Mouse (Mus musculus) C2C12 (cell line): Measurements from ENCODE around the gene Gcdh.

Experiments
- CEBPB ChIP-seq: IDR thresholded peaks from one replicate; pipeline ENCODE4 v1.6.1; 2011; ENCODE audit warnings: low read depth, mild to moderate bottlenecking, control low read depth, moderate library complexity
- CTCF ChIP-seq: IDR thresholded peaks from one replicate; pipeline ENCODE4 v1.5.1; 2011; ENCODE audit not compliant: control insufficient read depth, insufficient read depth, insufficient read length
- USF1 ChIP-seq: IDR thresholded peaks from one replicate; pipeline ENCODE4 v1.6.1; 2011; ENCODE audit warnings: low read depth, mild to moderate bottlenecking, control low read depth, moderate library complexity

DNA sequence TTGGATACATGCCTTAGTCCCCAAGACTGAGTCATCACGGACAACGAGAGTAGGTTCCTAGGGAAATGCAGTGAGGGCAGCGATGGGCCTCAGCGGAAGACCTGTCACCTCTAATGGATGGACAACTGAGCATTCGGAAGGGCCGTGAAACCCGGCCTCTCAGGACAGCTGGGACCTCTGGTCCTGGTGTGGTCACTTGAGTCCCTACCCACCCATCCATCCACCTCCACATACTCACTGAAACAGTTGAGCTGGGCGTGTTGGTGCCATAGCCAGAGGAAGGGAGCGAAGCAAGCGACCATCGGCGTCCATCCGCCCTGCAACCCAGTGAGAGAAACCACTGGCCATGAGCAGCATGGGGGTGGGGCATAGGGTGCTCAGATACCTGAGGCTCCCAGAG lies 36.9 kb upstream of the Gcdh start:
- TF ChIP-seq CTCF: no peak
- TF ChIP-seq USF1: no peak
- TF ChIP-seq CEBPB: no peak
